Mouse (Mus musculus) retina, adult 2 months (tissue): ENCODE data around the gene Apol8.

Experiments used
- DNase-seq: peaks from one replicate; pipeline ENCODE4 v3.0.0-alpha.2; 2012; ENCODE audit warnings: low read depth, low spot score

Apol8 gene

GRCm38 (mm10) chr15:77756848-77757247 is at the start of gene Apol8:
Apol8 (minus strand) TSS chr15:77757003.
- peak; percentile 26 for DNase-seq

DNA sequence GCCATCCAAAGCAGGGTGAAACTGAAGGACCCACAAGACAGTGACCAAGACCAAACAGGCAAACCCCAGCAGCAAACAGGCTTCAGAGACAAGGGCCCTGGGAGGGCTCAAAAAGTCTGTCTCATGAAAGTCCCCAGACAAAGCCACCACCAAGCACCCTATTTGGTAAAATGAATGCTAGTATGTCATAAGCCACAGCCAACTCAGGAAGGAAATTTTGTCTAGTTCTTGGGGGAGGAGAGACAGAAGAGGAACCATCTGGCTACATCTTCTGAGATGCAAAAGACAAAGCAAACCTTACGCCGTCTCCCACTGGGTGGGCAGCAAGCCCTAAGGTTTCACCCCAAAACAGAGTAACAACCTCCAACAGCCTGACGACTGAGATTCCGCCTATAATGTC is 48.9 kb upstream of the Apol8 start:
- DNase-seq: no peak

DNA sequence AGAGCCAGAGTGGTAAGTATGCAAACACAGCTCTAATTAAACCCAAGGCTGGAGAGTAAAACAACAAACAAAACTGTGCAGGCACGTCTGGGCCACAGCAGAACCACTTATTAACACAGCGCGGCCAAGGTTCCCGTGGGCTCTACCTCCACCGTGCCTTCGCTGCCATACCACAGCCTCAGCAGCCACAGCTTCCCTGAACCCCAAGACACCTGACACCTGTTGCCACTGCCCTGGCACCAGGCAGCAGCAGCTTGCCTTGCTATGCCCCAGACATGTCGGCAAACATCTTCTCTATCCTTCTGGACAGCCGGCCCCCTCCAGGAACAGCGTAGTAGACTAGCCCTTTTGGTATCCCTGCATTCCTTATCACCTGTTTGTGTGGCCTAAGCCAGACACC is 48.1 kb upstream of the Apol8 start:
- no peak for DNase-seq

GRCm38 (mm10) chr15:77804460-77804859 is 47.7 kb upstream of the Apol8 start:
- DNase-seq: no peak

DNA sequence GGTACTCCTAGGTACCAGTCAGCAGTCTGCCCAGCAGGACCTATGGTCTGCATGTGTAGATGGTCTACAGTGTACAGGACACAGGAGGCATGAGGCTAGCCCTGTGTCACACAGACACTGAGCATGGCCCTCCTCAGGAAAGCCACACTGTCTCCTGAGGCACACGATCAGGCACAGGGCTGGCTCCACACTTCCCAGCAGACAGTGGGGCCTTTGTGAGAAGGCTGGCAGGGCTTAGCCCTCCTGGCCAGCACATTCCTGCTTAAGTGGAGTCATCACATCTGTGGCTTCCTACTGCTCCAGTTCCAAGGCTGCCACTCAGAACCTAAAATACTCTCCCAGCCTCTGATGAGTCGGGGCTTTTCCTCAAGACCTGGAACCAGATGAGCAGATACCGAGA is 46.9 kb upstream of the Apol8 start:
- no peak for DNase-seq

- no peak for DNase-seq
Observed at GRCm38 (mm10) chr15:77802992-77803391, 46.2 kb upstream of the Apol8 start.

- no peak for DNase-seq
Observed at GRCm38 (mm10) chr15:77801188-77801587, 44.4 kb upstream of the Apol8 start.

GRCm38 (mm10) chr15:77800511-77800910 is 43.7 kb upstream of the Apol8 start:
- DNase-seq: no peak

DNA sequence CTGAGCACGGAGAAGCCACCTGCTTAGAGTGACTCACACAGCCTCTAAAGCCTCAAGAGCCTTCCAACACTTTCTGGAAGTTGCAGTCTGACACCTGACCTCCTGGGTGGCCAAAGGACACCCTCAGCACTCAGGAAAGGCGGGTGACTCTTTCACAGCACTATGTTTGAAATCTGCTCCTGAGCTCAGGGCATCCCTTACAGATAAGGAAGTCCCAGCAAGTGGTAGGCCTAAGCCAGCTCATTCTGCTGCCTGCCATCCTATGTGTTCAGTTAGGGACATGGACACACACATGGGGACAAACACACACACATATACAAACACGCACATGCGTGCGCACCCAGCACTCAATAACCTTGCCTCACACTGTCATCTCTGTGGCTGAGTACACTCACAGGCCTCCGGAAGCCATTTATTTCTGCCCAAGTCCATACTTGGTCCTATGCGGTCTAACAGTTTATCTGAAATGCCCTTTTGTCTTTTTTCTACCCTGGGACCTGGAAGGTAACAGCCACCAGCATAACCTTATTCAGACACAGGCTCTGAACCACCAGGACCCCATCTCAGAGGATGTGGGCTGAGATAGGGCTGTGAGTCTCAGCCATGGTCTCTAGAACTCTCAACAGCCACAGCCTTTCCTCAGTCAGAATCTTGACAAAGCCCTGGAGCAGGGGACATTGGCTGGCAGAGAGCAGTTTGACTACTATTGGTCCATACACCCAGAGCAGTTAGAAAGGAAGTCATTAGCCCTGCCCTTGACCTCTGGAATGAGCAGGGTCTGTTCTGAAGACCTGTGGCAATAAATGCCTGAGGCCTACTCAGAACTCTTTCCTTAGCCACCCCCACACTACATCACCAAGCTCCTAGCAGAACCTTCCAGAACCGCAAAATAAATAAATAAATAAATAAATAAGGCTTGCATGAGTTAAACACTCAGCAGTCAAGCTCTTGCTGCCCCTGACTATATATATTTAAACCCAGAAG is 43.0 kb upstream of the Apol8 start:
- DNase-seq: no peak

DNA sequence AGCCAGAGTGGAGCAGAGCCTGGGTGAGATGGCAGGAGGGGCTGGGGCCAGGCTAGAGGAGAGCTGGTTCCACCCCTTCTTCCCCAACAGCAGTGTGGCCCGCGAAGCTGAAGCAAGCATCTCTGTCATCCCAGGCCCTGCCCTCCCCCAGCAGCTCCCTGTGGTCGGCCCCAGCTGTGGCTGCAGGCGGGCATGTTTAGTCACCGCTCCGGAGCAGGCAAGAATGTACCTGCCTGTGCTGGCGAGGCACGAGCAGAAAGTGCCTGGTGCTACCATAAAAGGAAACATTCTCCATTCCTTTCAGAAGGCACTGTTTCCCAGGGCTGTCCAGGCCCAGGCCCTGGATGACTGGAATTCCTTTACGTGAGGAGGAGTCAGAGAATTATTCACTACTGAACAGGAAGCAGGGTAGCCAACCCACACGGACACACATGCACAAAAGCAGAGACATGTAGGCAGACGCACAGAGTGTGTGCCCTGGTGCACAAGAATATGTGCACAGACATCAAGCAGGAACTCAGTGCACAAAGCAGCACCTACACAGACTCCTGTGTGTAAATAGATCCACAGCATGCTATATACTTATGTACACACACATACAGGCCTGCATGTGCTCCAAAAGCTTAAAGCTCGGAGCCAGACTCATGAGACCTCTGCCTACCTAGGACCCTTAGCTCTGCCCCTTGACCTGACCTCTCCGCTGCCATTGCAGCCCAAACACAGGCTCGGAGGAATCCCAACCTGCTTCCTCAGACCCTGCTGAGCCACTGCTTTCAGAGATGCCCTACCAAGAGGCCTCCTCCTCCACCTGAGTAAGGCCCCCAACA is 42.1 kb upstream of the Apol8 start:
- no peak for DNase-seq

DNA sequence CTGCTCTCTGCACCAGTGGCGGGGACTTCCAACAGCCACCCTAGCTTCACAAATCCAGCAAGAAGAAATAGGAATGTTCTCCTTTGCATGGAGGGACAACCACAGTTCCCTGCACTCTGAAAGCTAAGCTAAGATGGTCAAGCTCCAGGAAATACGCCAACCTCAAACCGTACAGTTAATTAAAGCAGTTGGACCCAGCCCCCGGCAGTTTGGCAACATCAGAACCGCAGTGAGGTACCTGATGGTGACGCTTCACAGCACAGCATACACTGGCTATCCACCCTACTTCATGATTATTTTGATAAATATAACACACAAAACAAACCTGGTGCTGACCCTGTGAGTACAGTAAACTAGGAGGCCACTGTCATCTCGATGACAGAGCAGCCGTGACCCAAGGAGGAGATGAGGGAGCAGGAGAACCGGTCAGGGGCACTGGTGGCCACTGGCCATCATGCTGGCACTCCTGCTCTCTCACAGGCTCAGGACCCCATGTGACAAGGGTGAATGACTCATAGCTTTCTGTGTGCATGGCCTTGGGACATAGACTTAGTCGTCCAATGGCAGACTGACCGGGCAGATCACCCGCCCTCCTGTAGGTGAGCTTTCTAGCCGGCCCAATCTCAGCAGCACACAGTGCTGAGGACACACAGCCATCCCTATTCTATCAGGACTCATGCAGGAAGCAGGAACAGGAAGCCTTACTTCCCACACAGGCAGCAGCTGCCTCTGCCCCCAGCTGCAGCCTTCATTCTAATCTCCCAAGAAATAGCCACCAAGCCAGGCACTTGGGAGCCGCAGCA is 41.0 kb upstream of the Apol8 start:
- DNase-seq: no peak

GRCm38 (mm10) chr15:77796409-77797035 is 39.7 kb upstream of the Apol8 start:
- no peak for DNase-seq

GRCm38 (mm10) chr15:77794908-77795356 is 38.1 kb upstream of the Apol8 start:
- DNase-seq: no peak

DNA sequence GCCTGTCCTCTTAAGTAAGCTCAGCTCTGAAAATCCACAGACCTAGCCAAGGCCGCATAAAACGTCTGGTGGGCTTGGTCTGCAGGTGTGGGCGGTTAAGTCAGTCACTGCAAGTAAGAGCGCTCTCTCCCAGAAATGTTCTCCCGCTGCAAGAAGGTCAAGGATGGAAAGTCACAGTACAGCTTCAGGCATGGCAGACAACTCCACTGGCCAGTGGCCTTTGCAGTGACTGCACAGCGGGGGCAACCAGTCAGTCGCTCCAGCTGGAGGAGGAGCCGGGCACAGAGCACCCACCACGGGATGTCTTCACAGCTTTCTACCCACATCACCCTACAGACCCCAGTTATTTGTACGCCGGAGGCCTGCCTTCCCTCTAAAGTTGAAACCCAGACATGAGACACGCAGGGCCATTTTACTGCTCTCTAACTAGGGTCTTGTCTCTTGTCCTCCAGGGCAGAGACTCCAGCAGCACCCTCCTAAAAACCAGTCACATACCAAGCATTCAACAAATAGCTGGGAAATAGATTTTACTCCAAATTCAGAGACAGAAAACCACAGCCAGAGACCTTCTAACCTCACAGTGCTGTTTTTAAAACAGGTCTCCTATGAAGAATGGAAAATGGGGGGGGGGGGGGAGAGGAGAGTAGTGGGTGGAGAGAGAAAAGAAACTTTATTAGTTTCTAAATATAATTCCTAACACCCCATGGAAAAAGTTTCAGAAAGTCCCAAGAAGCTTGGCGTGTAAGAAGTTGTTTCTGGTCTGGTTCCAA is 37.5 kb upstream of the Apol8 start:
- DNase-seq: no peak

GRCm38 (mm10) chr15:77793554-77793953 is 36.8 kb upstream of the Apol8 start:
- DNase-seq: no peak

DNA sequence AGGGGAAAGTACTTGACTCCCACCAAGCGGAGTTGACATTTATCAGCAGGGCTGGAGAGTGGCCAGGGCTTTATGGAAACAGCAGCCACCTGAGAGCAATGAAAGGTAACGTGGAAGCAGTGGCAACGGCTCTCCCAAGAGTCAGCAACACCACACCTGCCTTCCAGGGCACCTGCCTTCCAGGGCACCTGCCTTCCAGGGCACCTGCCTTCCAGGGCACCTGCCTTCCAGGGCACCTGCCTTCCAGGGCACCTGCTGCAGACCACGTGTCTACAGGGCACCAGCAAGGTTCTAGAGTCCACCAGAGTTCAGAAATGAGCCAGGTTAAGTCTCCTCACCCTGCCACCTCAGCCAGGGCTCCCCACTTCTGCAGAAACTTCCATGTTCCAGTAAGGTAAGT is 36.3 kb upstream of the Apol8 start:
- no peak for DNase-seq

DNA sequence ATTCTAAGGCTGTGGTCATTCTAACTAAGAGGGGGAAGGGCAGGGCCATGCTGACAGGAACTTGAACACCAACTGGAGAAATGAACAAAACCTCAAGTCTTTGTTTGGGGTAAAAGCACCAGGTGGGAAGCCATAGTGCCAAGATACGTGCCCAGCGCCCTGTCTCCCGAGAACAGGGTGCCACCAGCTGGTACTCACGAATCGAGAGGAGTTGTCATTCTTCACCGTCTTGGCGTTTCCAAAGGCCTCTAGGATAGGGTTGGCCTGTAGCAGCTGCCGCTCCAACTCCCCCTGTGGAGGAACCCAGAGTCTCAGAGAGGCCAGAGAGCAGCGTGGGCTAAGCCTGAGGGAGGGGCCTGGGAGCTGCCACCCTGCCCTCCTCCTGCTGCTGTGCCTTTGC is 35.3 kb upstream of the Apol8 start:
- no peak for DNase-seq

- DNase-seq: no peak
Observed at GRCm38 (mm10) chr15:77790656-77791405, 34.0 kb upstream of the Apol8 start.

GRCm38 (mm10) chr15:77789186-77789585 is 32.4 kb upstream of the Apol8 start:
- no peak for DNase-seq

- no peak for DNase-seq
Observed at GRCm38 (mm10) chr15:77788356-77788755, 31.6 kb upstream of the Apol8 start.
